Mouse (Mus musculus) heart, postnatal 25 days (tissue): ENCODE data around the gene Klf5. TPM values are rescaled to one million over a fixed set of nuclear protein-coding genes. Genes with fewer than 3 reads are reported as not detected.

Source experiments
- DNase-seq: peaks from one replicate; pipeline ENCODE4 v3.0.0; 2022; ENCODE audit warnings: low spot score
- intact Hi-C: fragments of 180-260 bp; cut with DNase I; formaldehyde crosslinking; loops from one replicate; pipeline ENCODE4 v1.15.1; 2025
- total RNA-seq, 2 experiments: library from RNA; stranded (reverse); gene quantifications; 2 replicates each; pipeline ENCODE4 v1.2.3; 2021

Gene Klf5
- total RNA-seq, 2 experiments from 2014 or later, result 1.1 TPM

DNA sequence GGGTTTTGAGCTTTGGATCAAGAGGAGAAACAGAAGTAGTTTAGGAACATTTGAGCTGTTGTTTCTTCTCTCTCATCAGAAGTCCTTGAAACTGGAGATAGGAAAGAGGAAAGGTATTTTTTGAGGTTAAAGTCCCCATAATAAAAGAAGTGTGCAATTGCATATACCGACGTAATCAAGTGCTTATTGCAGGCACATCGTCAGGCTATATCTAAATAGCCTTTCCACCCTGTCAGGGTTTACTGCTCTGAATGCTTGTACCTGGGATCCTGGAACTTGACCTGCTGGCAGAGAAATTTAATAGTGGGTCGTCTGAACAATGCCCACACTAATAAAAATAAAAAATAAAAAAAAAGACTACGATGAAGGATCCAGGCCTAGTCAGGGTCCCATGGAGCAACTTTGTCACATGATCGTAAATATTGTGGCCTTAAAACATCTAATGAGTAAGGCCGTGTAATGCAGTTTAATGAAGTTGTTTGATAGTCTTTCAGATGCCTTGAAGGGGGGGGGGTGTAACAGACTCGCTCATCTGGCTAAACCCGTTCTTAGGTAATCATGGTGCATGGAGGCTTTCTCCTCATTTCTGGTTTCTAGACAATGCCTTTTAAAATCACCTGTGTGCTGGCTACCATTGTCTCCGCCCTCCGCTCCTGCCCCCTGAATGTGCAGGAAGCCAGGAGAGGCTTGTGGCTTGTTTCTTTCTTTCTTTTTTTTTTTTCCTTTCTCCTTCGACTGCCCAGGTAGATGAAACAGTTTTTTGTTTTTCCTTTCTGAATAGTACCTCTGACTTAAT, 6.7 kb downstream of the Klf5 start:
- intact Hi-C loops, result no loop called here

DNA sequence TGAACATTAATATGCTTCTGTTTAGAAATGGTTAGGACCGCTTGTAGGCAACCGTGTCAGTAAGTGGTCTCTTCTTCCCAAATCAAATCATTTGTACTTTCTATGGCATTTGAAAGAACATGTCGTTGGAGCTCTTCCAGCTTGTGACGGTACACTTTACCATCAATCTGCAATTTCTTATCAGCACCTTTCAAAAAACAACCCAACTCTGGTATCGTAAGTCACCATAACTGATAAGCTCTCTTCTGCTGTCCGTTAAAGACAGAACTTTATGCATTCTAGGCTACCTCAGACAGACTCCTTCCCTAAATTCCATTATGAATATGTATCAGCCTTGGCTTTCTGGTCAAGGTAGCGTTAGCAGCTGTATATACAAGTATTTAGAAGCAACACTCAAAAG, 7.9 kb downstream of the Klf5 start:
- intact Hi-C loops, result no loop called here
- DNase-seq, result no peak

More for the DNA sequence above, 6.7 kb downstream of the Klf5 start:
- no peak for DNase-seq

DNA sequence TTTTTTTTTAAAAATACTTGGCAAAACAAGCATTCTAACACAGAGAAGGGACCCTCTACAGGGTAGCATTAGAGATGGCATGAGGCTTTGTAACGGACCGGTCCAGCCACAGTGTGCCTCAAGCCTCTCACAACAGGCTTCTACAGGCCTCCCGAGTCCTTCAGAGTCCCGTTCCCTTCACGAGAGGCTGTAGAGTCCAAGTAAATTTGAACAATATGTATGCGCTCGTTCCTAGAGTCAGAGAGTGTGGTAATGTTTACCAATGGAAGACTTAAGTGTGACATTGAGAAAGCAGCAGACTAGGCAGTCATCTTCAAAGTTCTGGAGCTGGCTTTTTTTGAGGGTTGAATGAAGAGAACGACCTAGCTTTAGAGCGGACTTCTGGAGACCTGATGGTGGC, 11.1 kb downstream of the Klf5 start:
- DNase-seq, result no peak
- intact Hi-C loops, result no loop called here

DNA sequence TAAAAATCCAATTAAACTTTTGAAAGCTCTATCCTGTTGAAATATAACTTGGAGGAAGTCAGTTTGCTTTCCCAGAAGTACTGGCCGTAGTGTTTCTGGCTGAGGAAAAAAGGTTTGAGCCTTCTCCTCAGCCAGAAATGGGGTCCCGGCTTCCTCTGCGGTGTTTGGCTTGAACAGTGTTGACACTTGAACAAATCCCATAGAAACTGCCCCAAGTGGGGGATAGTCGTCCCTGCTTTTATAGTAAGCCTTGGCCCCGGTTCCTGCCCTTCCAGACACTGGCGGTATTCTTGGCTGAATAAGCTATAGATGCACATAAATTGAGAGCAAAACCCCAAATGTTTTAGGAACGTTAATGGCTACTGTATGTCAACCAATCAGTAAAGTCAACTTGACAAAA, 11.9 kb downstream of the Klf5 start:
- intact Hi-C loops, result no loop called here
- DNase-seq, result no peak

DNA sequence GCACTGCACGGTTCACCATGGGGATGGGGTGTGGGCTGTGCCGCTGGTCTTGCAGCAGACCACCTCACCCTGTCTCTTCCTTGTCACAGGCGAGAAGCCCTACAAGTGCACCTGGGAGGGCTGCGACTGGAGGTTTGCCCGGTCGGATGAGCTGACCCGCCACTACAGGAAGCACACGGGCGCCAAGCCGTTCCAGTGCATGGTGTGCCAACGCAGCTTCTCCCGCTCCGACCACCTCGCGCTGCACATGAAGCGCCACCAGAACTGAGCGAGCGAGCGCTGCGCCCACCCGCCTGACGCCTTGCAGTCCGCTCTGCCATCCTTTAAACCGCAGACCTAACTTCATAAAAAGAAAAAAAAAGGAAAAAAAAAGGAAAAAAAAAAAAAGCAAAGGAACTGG, 14.6 kb downstream of the Klf5 start:
- intact Hi-C loops, result no loop called here
- no peak for DNase-seq

DNA sequence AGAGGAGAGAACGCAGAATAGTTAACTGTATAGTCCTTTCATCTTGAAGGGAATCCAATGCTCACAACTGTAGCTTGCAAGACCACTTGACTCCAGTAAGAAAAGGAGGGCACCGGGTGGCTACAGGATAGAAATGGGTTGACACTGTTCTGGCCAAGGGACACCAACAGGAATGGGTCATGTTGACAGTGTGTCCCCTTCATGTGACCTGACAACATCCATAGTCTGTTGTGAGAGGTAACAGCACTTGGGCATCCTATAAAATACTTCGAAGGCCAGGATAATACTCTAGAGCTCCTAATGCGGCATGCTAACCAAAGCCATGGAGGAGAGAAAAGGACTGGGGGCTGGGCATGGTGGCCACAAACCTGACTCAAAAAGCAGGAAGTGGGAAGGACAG, 17.8 kb downstream of the Klf5 start:
- DNase-seq, result no peak
- intact Hi-C loops, result no loop called here

DNA sequence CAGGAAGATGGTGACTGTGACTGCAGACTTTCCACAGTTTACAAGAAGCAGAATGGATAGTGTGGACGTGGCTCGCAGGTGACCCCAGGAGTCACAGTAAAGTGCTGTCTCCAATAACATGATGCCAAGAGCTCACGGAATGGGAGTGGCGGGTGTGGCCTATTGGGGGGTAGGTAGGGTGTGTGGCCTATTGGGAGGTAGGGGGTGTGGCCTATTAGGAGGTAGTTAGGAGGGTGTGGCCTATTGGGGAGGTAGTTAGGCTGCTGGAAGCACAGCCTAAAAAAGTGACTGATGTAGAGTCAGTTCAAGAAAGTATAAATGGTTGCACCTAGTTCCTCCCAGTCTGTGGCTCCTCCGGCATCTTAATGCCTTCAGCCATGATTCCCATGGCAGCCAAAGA, 22.2 kb downstream of the Klf5 start:
- intact Hi-C loops, result no loop called here
- DNase-seq, result no peak

DNA sequence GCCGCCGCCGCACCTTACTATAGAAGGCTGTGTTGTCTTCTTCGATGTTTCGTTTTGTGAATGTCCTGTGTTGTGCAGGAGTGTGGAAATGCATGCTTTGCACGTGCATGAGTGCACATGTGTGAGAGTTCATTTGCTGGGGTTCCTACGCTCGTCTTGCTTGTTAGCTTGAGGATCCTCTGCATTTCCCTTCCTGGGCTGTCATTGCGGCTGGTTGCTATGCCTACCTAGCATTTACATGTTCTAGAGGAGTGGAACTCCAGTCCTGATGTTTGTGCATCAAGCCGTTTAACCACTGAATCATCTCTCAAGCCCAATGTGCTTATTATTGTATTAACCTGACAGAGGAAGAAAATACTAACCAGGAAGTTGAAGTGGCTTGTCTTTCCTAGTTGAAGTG, 24.9 kb downstream of the Klf5 start:
- intact Hi-C loops, result no loop called here
- DNase-seq, result no peak

DNA sequence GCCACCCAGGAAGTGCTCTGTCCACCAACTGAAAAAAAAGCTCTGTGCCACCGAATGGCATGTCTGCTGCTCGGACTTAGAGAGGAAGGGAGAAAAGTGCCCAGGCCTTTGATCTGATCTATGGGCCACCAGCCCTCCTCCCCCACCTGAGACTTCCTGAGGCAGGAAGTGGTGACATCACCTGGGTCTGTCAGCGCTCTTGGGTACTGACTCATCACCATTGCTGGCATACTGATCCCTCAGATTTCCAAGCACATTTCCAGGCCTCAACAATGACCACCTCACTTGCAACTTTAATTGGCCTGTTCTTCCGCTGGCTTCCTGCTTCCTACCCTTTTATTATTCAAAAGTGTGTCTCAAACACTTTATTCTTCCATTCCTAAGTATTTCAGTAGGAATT, 26.0 kb downstream of the Klf5 start:
- intact Hi-C loops, result no loop called here
- no peak for DNase-seq

DNA sequence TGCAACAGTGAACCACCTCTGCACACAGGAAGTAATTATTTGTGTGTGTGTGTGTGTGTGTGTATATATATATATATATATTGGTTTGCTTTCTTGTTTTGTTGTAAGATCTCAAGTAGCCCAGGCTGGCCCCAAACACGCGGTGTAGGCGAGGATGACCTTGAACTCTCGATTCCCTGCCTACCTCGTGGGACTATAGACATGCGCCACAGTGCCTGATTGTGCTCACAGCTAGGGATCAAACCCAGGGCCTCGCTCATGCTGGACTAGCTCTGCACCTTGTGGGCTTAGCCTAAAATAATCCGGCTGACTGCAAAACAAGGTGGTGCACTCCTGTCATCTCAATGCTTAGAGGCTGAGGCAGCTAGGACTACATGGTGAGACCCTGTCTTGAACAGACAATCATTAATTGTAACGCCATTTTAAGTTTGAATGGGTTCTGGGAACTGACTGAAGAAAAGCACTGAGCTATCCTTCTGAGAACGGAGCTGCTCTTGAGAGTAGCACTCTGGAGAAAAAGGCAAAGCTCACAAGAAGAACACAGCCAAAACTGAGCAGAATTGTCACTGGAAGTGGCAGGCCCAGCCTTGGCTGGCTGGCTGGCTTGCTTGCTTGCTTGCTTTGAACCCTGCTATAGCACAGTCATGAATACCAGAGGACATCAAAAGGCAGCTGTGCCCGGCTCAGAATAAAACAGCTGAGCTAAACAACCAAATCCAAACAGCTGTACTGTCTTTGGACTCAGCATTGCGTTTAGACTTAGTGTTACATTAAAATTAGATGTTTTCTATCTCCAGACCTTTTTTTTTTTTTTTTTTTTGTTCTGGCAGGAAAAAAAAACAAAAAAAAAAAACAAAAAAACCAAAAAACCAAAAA, 27.3 kb downstream of the Klf5 start:
- intact Hi-C loops, result no loop called here
- DNase-seq, result no peak

DNA sequence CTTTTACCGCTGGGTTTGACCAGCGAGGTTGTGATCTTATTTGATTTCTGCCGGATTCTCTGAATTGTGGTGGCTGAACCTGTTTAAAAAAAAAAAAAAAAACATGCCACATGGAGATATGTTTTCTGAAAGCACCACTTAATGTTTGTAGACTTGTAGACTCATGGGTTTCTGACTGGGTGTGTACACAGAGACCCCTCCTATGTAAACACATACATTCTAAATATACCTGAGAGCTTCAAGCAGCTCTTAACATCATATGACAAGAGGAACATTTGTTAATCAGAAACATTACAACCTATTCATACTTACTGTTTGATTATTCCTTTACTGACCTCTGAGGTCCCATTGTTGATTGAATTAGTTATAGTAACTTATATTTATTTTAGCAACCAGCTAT, 38.1 kb downstream of the Klf5 start:
- no peak for DNase-seq
- intact Hi-C loops, result no loop called here

DNA sequence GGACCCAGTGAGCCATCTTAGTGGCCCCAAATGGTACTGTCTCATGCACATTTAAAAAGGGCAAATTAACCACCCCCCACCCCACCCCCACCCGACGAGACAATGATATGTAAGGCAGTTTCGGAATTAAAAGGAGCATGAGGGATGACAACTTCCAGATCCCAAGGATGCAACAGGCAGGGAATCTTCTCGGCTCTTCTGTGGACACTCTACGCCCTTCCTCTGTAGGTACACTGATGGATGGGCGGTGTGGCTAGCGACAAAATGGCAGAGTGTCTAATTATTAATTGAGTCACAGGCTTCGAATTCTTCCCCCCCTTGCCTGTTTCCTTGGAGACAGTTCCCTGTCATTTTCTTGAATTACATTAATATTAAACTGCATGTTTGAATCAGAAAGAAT, 40.5 kb downstream of the Klf5 start:
- intact Hi-C loops, result no loop called here

DNA sequence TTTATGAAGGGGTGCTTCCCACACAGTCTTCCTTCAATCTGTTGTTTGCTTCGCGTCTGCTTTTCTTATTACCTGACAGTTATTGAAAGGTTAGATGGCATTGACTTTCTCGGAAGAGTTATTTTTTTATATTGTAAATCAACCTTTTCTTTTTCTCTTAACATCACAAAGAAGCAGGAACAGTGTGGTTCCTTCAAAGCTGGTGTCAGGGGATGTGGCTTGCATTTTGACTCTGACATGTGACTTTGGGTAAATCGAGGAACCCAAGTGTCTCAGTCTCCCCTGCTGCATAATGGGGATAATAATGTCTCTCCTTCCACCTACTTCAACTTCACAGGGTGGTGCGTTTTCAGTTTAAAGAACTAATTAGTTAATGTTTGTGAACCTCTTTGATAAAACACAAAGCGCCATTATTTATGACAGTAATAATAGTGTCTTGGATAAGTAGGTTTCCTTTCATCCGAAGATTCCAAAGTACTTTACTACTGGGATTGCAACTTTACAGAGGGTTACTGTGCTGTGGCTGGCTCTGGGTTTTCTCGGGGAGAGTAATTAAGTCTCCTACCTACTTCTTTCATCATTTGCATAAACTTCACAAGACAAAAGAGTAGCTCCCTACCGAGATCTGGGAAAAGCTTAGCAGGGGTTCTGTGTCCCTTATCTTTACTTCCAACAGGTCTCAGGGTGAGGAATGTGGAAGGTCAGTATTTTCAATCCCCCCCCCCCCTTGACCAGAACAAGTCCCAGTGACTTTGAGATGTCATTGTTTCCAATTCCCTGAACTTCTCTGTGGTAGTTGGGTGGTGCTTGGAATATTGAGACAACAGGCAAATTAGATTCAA, 41.4 kb downstream of the Klf5 start:
- no peak for DNase-seq
- intact Hi-C loops, result no loop called here

More for the DNA sequence above, 40.5 kb downstream of the Klf5 start:
- no peak for DNase-seq

DNA sequence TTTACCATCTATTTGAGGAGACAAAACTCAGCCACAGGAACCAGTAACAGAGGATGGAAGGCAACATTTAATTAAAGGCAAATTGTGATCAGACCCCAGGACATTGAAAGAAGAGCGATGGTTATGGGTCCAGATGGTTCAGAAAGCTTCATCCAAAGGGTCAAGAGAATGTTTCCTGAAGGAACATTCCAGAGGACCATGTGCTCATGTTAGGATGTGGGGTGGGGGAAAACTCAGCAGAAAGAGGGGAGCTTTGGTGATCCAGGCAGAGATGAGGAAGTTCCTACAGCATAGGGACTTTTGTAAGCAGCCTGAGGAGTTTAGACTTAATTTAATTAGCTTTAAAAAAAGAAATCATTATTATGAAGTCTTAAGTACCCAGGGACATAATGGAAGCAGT, 42.2 kb downstream of the Klf5 start:
- DNase-seq, result no peak
- intact Hi-C loops, result no loop called here

DNA sequence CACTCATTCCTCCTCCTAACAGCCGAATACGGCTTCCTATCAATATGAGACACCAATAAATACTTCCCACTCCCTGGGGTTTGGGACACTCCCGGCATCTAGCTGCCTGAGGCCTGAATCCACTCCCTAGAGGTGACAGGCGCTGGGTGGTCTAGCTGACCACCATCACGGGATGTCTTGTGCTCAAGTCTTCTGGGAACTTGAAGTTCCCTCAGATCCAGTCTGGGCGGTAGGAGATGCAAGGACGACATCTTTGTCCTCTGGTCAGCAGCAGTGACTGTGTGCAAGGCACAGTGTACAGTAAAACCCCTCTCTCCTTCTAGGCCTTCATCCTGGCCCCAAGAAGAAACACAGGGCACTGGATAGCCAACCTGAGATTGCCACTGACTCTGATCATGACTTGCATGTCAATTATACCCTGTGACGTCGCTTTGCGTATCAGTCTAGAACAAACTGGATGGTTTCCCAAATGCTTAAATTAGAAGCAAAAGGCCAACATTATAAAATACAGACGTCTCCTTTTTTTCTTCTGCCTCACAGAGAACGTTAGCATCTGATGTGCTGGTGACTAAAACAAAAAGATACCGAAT, 49.8 kb downstream of the Klf5 start:
- no peak for DNase-seq
- intact Hi-C loops, result no loop called here

DNA sequence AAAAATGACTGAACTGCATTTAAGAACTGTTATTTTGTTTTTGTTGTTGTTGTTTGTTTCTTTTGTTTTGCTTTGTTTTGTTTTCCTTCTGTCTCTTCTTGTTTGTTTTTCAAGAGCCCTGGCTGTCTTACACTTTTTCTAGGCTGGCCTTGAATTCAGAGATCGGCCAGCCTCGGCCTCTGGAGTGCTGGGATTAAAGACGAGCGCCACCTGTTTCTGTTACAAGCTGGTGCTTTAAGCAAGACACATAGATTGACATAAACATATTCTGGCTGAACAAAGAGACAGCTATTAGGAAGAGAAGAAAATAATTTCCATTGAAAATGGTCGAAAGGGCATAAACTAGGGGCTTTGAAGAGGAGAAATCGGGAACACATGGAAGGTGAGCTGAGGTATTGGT, 51.1 kb downstream of the Klf5 start:
- intact Hi-C loops, result no loop called here
- no peak for DNase-seq

DNA sequence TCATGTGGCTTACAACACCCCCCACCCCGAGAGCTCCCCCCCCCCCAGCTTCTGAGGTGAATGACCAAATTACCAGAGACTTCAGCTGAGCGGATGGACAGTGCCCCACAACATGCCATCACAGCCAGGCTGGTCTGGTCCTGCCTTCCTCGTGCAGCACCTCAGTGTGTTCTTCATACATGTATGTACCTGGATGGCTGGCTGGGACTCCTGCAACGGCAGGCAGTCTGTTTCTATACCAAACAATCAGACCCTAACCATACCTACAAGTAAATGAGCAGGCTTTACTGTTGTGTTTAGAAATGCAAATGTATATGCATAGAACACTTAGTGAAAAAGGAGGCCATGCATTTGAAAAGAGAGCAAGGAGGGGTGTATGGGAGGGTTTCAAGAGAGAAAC, 54.5 kb downstream of the Klf5 start:
- no peak for DNase-seq
- intact Hi-C loops, result no loop called here

DNA sequence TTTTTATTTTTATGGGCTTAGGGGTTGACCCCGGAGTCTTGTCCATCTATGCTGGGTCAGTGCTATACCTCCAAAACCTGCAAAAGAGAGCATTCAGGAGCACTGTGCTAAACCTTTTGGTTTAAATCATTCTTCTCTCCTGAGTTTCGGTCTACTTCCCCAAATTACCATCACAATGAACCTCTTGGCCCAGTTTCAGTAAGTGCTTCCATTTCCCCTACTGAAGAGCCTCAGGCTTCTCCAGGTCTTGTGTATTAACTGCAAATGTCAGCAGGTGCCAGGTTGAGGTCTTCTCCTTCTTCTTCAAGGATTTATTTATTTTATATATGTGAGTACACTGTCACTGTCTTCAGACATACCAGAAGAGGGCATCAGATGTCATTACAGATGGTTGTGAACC, 55.6 kb downstream of the Klf5 start:
- intact Hi-C loops, result no loop called here
- no peak for DNase-seq

DNA sequence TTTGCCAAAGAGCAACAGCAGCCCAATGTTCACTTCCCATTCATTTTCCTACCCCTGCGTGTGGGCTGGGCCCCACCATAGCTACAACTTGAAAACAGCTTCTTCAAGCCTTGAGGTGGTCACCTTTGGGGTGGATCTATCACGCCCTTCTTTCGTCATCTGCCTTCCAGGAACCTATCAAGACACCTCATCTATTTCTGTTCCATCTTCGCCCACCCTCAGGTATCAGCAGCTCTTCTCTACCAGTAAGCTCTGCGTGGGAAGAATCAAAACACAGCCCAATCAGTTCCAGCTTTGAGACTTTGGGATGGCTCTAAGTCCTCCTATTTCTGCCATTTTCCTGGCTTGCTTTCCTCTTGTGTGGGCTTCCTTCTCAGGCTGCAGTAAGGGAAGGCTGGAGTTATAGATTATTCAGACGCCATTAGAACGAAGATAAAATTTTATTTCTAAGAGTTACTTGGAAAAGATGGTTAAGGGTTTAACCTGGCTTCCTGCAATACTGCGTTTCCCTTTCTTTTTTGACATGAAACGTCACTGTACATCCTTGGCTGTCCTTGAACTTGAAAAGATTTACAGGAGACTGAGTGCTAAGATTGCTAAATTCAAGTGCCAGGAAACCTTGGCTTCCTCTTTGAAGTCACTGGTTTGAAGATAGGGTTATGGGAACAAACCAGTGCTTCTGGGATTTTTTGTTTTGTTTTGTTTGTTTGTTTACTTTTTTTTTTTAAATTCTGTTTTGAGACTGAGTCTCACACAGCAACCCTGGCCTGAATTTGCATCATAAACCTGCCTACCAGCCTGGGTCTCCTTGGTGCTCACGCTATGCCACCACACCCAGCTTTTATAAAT, 56.5 kb downstream of the Klf5 start:
- no peak for DNase-seq
- intact Hi-C loops, result no loop called here

DNA sequence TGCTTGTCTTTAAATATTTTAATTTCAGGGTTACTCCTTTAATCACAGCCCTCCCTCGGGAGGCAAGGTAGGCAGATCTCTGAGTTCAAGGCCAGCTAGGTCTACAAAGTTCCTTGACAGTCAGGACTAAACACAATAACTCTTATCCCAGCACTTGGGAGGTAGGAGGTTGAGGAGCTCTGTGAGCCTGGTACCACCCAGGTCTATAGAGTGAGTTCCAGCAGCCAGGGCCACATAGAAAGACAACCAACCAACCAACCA, 57.0 kb downstream of the Klf5 start:
- intact Hi-C loops, result no loop called here
- no peak for DNase-seq
